Mouse (Mus musculus): ENCODE measurements at regions not wholly inside any gene's neighbourhood (a gene's known extent, or its start where the extent isn't known, plus 50 kb on each side); places are given as distances from the start of the nearest gene placed in this dataset.

DNA sequence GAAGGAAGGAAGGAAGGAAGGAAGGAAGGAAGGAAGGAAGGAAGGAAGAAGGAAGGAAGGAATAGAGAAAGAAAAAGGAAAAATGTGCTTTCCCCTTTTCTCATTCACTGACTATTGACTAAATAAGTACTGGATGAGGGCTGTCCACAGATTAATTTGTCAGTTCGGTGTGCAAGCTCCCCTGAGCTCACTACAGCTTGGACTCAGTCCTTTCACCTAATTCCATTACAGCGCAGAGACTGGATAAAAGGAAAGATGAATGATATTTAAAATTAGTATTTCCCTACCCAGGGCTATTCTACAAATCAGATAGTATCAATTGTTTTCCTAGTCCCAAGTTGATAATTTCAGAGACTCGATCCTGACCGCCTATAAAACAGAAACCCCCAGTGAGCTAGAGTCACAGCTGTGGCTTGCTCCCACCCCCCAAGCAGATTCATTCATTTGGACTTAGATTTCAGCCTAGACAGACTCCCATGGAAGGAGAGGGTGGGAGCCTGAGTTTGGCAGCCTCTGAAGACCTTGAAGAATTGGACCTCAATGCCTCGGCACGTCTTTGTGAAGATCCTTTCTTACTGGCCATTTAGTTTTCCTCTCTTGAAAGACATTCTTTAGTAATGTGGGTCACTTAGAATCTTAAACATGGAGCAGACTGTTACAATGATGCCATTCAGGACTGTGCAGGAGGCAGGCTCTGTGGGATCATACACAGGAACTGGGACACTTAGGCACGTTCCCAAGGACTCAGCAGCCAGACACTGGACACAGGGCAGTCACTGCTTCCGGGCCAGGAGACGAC is 179.2 kb upstream of the Pabpc6 start:
- no peak for DNase-seq (ENCODE audit: low read depth, low spot score)

DNA sequence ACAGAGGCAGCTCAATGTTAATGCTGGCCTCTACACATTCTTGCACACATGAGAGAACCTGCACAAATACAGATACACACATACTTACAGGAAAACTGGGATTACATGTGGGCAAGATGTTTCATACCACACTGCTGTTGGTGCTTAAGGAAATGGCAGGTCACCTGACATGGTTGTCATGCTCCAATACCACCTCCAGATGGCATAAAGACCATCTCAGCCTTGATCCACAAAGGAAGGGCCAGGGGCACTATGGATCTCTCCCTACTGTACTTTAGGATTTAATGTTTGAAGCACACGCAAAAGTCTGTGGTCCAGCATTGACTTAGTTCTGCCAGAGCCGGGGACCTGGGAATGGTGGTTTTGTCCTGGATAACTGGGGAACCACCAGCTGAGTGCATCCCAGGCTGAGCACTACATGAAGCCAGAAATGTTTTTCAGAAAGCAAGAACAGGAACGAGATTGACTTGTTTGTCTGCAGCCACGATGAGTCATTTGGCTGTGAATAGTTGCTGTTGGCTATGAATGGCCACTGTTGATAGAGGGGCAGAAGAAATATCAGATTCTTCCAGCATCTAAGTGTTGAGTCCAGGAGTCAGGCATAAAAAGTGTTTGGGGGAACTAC is 176.0 kb upstream of the Pabpc6 start:
- peak; percentile 8 for DNase-seq (ENCODE audit: low read depth, low spot score)

GRCm38 (mm10) chr17:9841103-9841502 is 171.6 kb upstream of the Pabpc6 start:
- DNase-seq (ENCODE audit: low read depth, low spot score), result no peak

GRCm38 (mm10) chr17:9839256-9839655 is 169.7 kb upstream of the Pabpc6 start:
- DNase-seq (ENCODE audit: low read depth, low spot score), result no peak

DNA sequence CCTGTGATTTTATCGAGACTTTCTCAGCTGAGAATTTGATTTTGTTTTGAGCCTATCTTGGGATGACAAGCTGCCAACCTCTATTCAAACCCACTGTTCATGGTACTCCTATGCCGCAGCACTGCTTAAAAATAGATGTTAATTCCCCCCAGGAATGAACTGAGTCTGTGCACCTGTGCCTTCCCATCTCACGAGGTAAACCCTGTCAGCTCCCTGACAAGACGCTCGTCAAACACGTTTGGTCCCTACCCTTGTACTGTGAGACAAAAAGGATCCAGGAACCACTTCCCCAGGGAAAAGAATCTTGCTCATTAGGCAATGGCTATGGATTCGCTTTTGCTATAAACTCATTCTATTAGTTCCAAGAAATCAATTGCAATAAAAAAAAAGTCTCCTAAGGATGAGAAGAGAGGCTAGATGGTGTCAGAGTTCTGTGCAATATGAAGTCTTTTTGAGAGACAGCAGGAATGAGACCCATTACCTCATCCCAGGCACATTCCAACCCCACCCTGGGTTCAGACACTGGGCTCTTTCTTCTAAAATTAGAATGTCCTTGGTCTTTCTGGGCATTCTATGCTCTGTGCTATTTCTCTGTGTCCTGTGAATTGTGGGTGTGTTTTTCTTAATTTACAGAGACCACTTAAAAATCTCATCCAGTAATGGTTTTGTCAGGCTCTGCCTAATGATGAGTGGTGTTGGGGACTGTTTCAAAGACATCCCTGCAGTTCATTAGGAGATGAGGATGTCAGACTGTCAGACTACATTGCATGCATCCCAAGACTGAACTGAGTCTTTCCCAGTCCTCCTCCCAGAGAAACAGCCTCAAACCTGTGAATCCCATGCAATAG is 167.7 kb upstream of the Pabpc6 start:
- no peak for DNase-seq (ENCODE audit: low read depth, low spot score)

DNA sequence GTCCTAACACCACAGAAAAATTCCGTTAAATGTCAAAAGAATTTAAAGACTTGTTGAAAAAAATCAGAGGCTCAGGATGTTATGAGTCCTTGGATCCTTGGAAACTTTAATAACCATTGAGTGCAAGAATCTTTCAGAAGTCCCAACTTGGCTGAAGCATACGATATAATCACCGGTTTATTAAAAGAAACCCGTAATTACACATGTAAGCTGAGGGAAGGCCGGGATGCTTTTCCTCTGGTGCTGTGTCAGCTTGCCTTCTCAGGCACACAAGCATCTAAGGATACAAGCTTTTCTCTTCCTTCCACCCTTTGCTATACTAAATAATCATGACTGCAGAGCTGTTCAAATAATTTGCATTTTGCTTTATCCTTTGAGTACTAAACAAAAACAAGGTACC is 160.4 kb upstream of the Pabpc6 start:
- DNase-seq (ENCODE audit: low read depth, low spot score), result no peak

DNA sequence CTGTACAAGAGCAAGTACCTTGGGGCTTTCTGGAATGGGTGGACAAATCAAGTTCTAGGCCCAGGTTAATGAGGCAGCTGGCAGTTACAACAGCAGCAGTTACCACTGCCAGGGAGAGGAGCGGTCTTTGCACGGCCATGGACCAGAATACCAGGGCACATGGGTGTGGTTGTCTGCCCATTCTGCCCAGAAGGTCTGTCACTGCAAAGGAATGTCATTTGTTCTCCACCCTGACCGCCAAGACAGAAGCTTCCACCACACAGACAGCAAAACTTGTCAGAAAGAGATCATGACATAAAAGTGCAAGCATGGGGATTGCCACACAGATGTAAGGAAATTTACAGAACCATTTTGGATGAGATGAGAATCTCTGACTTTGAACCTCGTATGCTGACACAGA is 151.8 kb upstream of the Pabpc6 start:
- no peak for DNase-seq (ENCODE audit: low read depth, low spot score)

GRCm38 (mm10) chr17:9817056-9817455 is 147.5 kb upstream of the Pabpc6 start:
- no peak for DNase-seq (ENCODE audit: low read depth, low spot score)

GRCm38 (mm10) chr17:9797069-9797468 is 127.6 kb upstream of the Pabpc6 start:
- no peak for DNase-seq (ENCODE audit: low read depth, low spot score)

GRCm38 (mm10) chr17:9796225-9796988 is 126.9 kb upstream of the Pabpc6 start:
- DNase-seq (ENCODE audit: low read depth, low spot score), result no peak

DNA sequence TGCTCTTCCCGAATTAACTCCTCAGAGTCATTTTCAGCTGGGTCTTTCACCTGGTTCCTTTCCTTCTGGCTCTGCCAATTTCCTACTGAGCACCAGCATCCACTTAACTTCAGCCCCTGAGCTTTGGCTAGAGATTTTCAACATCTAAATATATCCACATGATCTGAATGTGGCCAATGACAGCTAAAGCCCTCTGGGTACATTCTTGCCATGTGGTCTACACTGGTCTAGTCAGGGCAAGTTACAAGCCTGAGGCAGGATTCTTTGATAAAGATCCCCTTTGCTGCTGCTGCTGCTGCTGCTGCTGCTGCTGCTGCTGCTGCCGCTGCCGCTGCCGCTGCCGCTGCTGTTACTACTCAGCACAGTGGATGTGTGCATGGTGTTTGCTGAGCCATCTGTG is 109.3 kb upstream of the Pabpc6 start:
- no peak for DNase-seq (ENCODE audit: low read depth, low spot score)

- no peak for DNase-seq (ENCODE audit: low read depth, low spot score)
These were observed 107.6 kb upstream of the Pabpc6 start for GRCm38 (mm10) chr17:9777165-9777564.

- no peak for DNase-seq (ENCODE audit: low read depth, low spot score)
These were observed 106.9 kb upstream of the Pabpc6 start for GRCm38 (mm10) chr17:9776286-9777016.

- DNase-seq (ENCODE audit: low read depth, low spot score), result no peak
These were observed 106.2 kb upstream of the Pabpc6 start for GRCm38 (mm10) chr17:9775668-9776151.

DNA sequence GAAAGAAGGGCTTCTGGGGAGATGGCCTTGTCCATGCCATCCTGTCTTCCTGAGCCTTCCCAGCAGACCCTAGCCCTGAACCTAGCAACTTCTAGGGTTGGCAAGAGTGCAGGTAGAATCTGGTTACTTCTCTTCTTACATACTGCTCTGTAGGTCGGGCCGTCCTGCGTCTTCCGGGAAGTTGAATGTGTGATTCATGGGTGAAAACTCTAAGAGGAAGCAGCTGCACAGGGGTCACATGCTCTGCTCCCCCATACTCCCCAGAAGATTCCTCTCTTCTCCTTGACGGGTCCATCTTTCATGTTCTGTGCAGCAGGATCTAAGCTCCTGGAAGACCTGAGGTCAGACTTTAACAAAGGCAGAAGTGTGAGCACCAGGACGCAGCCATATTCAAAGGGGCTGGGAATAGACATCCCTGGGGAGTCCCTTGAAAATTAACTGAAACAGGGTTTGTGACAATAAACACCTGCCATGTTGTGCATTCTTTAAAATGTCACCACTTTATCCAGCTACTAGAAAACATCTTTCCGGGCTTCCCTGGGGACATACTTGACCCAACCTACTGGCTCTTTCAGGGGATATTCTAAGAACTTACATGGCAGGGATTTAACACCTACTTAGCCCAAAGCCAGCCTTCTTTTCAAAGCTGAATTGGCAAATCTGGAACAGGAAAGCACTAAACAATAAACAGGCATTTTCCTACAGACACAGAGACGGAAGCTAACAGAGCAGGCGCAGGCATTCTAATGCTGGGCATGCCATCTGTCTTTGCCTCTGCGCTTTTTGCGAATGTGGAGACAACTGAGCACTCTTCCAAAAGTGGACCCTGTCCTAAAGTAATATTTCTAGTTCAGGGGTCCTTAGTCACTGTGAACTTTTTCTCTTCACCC is 105.5 kb upstream of the Pabpc6 start:
- no peak for DNase-seq (ENCODE audit: low read depth, low spot score)

- no peak for DNase-seq (ENCODE audit: low read depth, low spot score)
These were observed 104.2 kb upstream of the Pabpc6 start for GRCm38 (mm10) chr17:9773744-9774143.

GRCm38 (mm10) chr17:9768275-9768674 is 98.8 kb upstream of the Pabpc6 start:
- no peak for DNase-seq (ENCODE audit: low read depth, low spot score)

- DNase-seq (ENCODE audit: low read depth, low spot score), result no peak
These were observed 96.2 kb upstream of the Pabpc6 start for GRCm38 (mm10) chr17:9765680-9766250.

GRCm38 (mm10) chr17:9764701-9765359 is 95.3 kb upstream of the Pabpc6 start:
- DNase-seq (ENCODE audit: low read depth, low spot score), result peak; percentile 79
